Mouse (Mus musculus): ENCODE measurements around the gene Nr2e1.
A peak's percentile ranks its signal among the peaks of the same experiment; 100 is the strongest.

DNA sequence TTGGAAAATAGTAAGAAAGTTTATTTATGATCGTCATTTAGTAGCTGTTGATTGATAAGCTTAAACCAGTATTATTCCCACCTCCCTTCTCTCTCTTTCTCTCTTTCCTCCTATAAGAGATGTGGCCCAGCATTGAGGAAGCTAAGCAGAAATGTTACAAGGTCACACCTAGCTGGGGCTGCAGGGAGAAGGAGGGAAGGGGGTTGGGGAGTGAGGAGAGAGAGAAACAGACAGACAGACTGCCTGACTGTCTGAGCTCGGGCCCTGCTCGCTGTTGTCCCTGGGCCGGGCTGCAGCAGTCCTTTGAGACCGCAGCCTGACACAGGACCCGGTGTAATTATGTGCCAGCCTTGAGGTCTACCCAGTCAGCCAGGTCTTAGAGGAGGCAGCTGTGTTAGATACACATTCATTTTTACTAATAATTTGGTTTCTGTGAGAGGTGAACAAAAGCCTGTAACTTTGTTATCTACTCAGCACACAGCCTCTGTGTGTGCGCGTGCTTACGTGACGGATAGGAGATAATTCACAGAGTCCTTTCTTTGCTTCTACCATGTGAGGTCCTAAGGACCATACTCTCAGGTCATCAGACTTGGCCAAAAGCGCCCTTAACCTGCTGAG is 49.5 kb downstream of the Nr2e1 start:
- TF ChIP-seq USF1 (IDR thresholded peaks at IDR 0.05; ENCODE audit: low read depth, low read length) (no peak; the same call in 1 of the 2 replicates), SIN3A (IDR thresholded peaks at IDR 0.05; ENCODE audit: low read length) (peak; percentile 50), RCOR1 (IDR thresholded peaks at IDR 0.05; ENCODE audit: low read depth, low read length) (peak; percentile 79)
